Mouse (Mus musculus) ovary, postnatal 14 days (tissue): ENCODE data around the gene Hlf.
A peak's percentile ranks its signal among the peaks of the same experiment; 100 is the strongest.

Source experiments
- DNase-seq: peaks from one replicate; pipeline ENCODE4 v3.0.0; 2022; ENCODE audit warnings: low spot score

The Hlf gene

DNA sequence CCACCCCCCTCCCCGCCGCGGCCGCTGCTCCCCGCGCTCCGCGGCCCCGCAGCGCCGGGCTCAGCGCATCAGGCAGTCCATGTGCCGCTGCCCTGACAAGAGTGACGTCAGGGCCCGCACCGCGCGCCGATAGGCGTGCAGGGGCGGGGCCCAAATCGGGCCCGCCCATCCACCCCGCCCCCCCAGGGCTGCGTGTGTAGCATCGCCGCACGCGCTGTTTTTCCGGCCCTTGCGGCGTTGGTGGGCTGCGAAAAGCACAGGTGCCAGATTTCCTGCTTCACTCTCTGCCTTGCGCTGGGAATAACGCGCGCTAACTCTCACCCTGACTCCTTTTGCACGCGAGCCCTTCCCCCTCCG, at the start of gene Hlf:
TSS of gene Hlf (minus strand) at position 79 of the 357 bp plus-strand sequence.
- peak; percentile 76 for DNase-seq

DNA sequence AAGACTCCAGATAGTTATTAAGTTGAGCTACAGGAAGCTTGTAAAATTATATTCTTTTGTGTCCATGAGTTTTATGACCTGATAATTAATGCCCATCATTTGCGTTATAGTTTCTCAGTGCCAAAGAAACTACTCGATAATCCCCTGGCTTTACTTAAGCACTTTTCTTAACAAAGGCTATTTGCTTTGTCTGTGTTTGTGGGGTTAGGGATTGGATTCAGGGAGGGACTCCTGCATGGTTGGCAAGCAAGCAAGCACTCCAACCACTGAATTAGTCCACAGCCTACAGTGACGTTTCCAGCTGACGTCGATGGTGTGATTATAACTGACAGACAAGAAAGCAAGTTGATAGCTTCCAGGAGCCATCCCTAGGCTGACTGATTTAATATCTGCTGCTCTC, 48.1 kb upstream of the Hlf start:
- DNase-seq = no peak

DNA sequence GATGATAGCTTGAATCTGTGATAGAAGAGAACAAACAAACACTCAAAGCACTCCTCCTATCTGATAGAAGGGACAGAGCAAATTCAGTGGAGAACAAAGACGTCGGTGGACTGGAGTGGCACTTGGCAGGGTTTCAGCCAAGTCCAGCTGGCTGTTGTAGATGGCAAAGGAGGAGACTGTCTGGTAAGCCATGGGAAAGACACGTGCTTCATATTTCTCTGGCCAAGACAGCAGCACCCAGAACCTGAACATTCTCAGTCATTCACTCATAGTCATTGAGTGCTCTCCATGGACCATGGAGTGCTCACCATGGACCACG, 34.5 kb upstream of the Hlf start:
- DNase-seq = no peak

- DNase-seq = no peak
Measured at GRCm38 (mm10) chr11:90424334-90425206, 33.9 kb upstream of the Hlf start.

GRCm38 (mm10) chr11:90423896-90424295, 33.2 kb upstream of the Hlf start:
- DNase-seq = no peak

- no peak for DNase-seq
Measured at GRCm38 (mm10) chr11:90419706-90420105, 29.0 kb upstream of the Hlf start.

GRCm38 (mm10) chr11:90417921-90418320, 27.2 kb upstream of the Hlf start:
- peak; percentile 99 for DNase-seq

- DNase-seq = no peak
Measured at GRCm38 (mm10) chr11:90417011-90417410, 26.3 kb upstream of the Hlf start.

DNA sequence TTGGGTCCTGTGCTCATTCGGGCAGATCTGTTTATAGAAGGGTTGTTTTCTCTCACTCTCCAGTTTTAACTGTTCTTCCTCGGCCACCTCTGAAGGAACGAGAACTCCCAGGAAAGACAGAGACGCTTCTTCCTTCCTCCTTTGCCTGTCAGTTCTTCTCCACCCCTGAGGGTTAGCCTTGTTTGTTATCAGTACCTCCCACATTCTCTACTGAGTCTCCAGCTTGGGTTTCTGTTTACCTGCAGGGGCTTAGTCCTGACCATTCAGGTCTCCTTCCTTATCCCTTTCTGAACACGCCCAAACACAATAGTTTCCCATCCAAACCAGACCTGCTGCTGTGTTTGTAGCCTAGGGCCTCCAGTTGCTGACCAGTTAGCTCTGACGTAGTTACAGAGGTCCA, 8.2 kb upstream of the Hlf start:
- DNase-seq = no peak

GRCm38 (mm10) chr11:90391271-90392185, 833 bp upstream of the Hlf start:
- DNase-seq = no peak

DNA sequence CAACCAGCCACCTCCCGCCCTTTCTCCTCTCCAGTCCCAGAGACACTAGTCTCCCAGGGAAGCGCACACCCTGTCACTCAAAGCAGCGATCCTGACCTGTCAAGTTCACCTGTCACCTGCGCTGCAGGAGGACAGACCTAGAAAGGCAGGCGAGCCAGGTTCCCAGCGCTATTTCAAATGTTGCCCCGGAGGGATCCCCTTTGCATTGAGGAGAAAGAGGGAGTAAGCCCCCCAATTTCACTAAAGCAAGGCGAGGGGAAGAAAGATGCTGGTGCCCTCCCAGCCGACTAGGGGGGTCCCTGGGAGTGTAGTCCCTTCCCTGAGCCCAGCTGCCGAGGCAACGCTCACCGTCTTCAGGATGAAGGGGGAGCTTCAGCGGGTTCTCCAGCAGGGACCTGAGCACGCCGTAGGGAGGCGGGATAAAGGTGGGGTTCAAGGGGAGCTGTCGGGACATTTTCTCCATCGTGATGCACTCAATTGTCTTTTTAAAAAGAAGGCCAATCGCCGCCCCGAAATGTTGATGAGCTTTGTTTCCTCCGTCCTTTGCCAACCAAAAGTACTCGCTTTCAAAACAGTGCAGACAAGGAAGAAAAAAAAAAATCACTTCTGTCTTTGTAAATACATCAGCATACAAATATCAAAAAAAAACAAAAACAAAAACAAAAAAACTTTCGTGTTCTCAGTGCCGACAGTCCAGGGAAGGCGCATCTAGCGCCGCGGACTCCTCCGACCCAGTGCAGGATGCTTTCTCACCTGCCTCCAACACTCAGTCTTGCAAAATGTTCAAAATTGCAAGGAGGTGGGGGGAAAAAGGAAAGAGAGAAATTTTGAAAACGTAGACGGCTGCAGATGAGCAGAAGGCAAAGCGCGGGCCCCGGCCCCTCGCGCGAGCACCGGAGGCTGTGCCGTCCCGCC, 536 bp downstream of the Hlf start:
- no peak for DNase-seq

DNA sequence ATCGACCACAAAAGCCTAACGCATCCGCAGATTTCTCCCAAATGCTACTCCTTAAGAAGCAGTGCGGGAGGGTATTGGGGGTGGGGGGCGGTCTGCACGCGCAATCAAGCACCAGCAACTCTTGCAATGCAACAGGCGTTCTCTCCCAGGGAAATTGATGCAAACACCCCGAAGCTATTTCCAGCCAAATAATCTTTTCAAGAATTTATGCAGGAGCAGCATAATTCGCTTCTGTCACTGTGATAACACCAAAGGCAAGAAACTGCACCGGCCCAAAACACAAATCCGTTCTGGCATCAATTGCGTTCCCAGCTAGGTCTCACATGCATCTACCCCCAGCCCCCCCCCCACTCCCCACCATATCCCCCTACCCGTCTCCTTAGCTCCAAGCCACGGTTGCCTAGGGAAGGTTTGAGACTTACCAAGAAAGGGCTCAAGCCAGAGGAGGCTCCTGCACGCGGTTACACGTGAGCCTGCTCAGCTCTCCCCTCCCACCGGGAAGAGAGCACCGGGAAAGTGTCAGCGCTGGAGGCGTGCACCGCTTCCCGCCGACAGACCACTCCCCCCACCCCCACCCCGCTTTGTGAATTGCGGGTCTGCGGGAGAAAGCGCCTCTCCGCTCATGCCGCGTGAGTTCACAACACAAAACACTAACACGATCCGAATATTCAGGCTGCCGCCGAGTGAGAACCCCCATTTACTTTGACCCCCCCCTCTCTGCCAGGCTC, 1.4 kb downstream of the Hlf start:
- DNase-seq = no peak

GRCm38 (mm10) chr11:90387501-90388440, 2.9 kb downstream of the Hlf start:
- no peak for DNase-seq

GRCm38 (mm10) chr11:90382005-90382611, 8.6 kb downstream of the Hlf start:
- no peak for DNase-seq

DNA sequence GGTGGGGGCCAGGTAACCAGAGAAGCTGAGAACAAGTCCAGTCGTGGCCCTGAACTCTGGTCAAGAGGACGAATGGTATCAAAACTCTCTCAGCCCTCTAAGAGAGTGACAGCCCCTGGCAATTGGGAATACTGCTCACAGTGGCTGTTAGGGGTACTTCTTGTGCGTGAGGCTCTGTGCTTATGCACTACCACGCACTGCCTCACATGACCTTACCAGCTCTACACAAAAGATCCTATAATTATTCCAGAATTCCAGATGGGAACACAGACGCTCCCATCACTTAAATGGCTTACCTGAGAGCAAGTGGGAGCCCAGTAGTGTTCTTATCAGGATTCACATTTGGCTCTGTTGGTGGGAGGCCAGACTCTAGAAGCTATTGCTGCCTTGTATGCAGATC, 9.6 kb downstream of the Hlf start:
- no peak for DNase-seq

- DNase-seq = no peak
Measured at GRCm38 (mm10) chr11:90380131-90380685, 10.5 kb downstream of the Hlf start.

- DNase-seq = no peak
Measured at GRCm38 (mm10) chr11:90378008-90378407, 12.7 kb downstream of the Hlf start.

DNA sequence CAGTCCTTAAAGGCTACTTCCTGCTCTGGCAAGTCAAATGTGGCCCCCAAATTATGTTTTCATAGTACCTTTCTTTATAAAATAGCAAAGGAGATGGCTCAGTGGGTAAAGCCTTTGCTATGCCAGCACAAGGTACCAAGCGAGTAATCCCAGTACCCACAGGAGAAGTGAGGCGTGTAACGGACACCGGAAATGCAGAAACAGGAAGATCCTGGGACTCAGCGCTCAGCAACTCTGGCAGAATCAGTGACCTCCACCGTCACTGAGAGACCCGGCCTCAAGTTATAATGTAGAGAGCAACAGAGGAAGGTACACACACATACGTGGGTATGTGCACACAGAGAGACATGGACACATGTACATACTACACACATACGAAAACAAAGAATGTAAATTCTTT, 14.3 kb downstream of the Hlf start:
- no peak for DNase-seq

DNA sequence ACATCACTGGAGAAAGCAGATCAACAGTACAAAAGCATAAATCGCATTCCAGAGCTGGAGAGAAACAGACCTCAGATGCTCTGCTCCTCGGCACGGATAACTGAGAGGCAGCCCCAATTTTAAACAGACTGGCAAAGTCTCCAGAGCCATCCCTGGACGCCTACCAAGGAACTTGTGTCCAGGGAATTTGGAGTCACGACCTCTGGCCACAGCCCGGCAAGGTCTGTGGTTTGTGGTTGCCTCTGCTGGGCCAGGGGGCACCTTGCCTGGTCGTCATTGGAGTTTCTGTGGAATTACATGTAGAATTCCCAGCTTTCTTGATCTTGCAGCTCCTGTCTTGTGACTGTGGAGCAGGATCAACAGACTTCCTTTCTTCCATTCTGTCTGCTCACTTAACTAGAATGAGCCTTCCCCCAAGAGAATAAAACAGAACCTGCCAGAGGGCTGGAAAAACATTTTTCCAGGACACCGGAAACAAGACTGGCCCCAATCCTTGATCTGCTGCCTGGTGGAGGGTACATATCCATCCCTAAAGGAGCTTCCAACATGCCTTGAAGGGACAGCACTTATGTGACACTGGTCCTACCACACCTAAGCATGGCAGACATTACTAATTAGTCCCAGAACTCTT, 19.1 kb downstream of the Hlf start:
- no peak for DNase-seq
